Mouse (Mus musculus) cortical plate, adult 2 months (tissue): ENCODE data around the gene Cadm1.

ENCODE experiments used
- CTCF ChIP-seq: fragments of 200-500 bp; IDR thresholded peaks from 2 replicates; pipeline ENCODE4 v1.5.1; 2011; ENCODE audit warnings: mild to moderate bottlenecking, control low read depth, low read length; ENCODE audit not compliant: insufficient read depth; ENCODE audit errors: extremely low read depth
- POLR2A ChIP-seq: fragments of 200-500 bp; IDR thresholded peaks from 2 replicates; pipeline ENCODE4 v1.6.1; 2011; ENCODE audit warnings: mild to moderate bottlenecking, low read length, control low read depth; ENCODE audit not compliant: insufficient read depth; ENCODE audit errors: extremely low read depth

DNA sequence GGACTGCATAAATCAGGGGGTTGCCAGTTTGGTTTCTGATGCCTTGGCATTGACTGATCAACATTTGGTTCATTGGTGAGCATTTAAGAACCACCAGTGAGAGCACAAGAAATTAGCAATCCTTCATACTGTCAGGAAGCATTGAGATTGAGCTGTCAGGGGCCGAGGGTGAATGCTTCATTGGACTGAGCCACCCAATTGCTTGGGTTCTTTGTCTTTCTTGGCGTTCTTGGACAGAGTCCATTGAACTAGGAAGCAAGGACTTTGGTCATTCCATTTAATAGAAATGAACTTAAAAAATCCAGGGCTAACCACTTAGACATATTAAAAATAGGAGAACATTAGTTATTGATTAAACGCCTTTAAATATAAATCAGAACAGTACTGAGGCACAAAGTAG lies 214.9 kb downstream of the Cadm1 start:
- TF ChIP-seq CTCF: no peak
- TF ChIP-seq POLR2A: no peak
